Mouse (Mus musculus): ENCODE measurements at regions not wholly inside any gene's neighbourhood (a gene's known extent, or its start where the extent isn't known, plus 50 kb on each side); places are given as distances from the start of the nearest gene placed in this dataset.
A peak's percentile ranks its signal among the peaks of the same experiment; 100 is the strongest.

GRCm38 (mm10) chr12:77085894-77086293 is 123.9 kb upstream of the Max start:
- 80% methylated on average over 5 of the region's 5 CpGs for WGBS
- TF ChIP-seq CTCF (IDR thresholded peaks at IDR 0.05; ENCODE audit: extremely low read depth, insufficient read depth, insufficient read length, insufficient replicate concordance) (no peak), POLR2A (IDR thresholded peaks at IDR 0.05; ENCODE audit: low read depth, low read length) (no peak)
- no peak for DNase-seq (ENCODE audit: low read depth in 1 of 2, low spot score in 2 of 2)
- no peaks in the 10 kb centered on the region for H3K4me1 ChIP-seq (ENCODE audit: control insufficient read depth, insufficient read depth, insufficient read length)
- no peak overlapping the region for H3K4me3 ChIP-seq (ENCODE audit: extremely low read depth, insufficient read depth, insufficient read length)
- no peaks in the 10 kb centered on the region for H3K27me3 ChIP-seq (ENCODE audit: control insufficient read depth, insufficient read depth, low read length)
- H3K27ac ChIP-seq (ENCODE audit: insufficient read depth, low read length), result no peak overlapping the region
- no peaks in the 10 kb centered on the region for H3K36me3 ChIP-seq (ENCODE audit: control insufficient read depth, insufficient read depth, low read length)

GRCm38 (mm10) chr12:77085244-77085643 is 123.2 kb upstream of the Max start:
- 39% methylated on average over 7 of the region's 7 CpGs for WGBS
- no peaks in the 10 kb centered on the region for H3K4me1 ChIP-seq (ENCODE audit: control insufficient read depth, insufficient read depth, insufficient read length)
- DNase-seq (ENCODE audit: low read depth in 1 of 2, low spot score in 2 of 2), result peak in 1 of 2 experiments; percentile 27
- H3K27me3 ChIP-seq (ENCODE audit: control insufficient read depth, insufficient read depth, low read length), result no peaks in the 10 kb centered on the region
- H3K27ac ChIP-seq (ENCODE audit: insufficient read depth, low read length), result no peak overlapping the region
- TF ChIP-seq CTCF (IDR thresholded peaks at IDR 0.05; ENCODE audit: extremely low read depth, insufficient read depth, insufficient read length, insufficient replicate concordance) (no peak), POLR2A (IDR thresholded peaks at IDR 0.05; ENCODE audit: low read depth, low read length) (no peak)
- H3K4me3 ChIP-seq (ENCODE audit: extremely low read depth, insufficient read depth, insufficient read length), result no peak overlapping the region
- no peaks in the 10 kb centered on the region for H3K36me3 ChIP-seq (ENCODE audit: control insufficient read depth, insufficient read depth, low read length)

- TF ChIP-seq CTCF (IDR thresholded peaks at IDR 0.05; ENCODE audit: extremely low read depth, insufficient read depth, insufficient read length, insufficient replicate concordance) (no peak), POLR2A (IDR thresholded peaks at IDR 0.05; ENCODE audit: low read depth, low read length) (no peak)
- Histone ChIP-seq H3K4me3 (ENCODE audit: extremely low read depth, insufficient read depth, insufficient read length) (no peak overlapping the region), H3K27ac (ENCODE audit: insufficient read depth, low read length) (no peak overlapping the region), H3K36me3 (ENCODE audit: control insufficient read depth, insufficient read depth, low read length) (no peaks in the 10 kb centered on the region), H3K27me3 (ENCODE audit: control insufficient read depth, insufficient read depth, low read length) (no peaks in the 10 kb centered on the region), H3K4me1 (ENCODE audit: control insufficient read depth, insufficient read depth, insufficient read length) (no peaks in the 10 kb centered on the region)
- WGBS, result 77% methylated on average over 5 of the region's 5 CpGs
- DNase-seq (ENCODE audit: low read depth in 1 of 2, low spot score in 2 of 2), result no peak
Observed at GRCm38 (mm10) chr12:77084744-77085143, 122.7 kb upstream of the Max start.

GRCm38 (mm10) chr12:77084343-77084742 is 122.3 kb upstream of the Max start:
- DNase-seq (ENCODE audit: low read depth in 1 of 2, low spot score in 2 of 2), result no peak
- WGBS, result 69% methylated on average over 1 of the region's 1 CpGs
- Histone ChIP-seq H3K4me3 (ENCODE audit: extremely low read depth, insufficient read depth, insufficient read length) (no peak overlapping the region), H3K36me3 (ENCODE audit: control insufficient read depth, insufficient read depth, low read length) (no peaks in the 10 kb centered on the region), H3K27ac (ENCODE audit: insufficient read depth, low read length) (no peak overlapping the region), H3K27me3 (ENCODE audit: control insufficient read depth, insufficient read depth, low read length) (no peaks in the 10 kb centered on the region), H3K4me1 (ENCODE audit: control insufficient read depth, insufficient read depth, insufficient read length) (no peaks in the 10 kb centered on the region)
- no peak for TF ChIP-seq CTCF (IDR thresholded peaks at IDR 0.05; ENCODE audit: extremely low read depth, insufficient read depth, insufficient read length, insufficient replicate concordance)

- WGBS, result 60% methylated on average over 6 of the region's 6 CpGs
- no peaks in the 10 kb centered on the region for H3K36me3 ChIP-seq (ENCODE audit: control insufficient read depth, insufficient read depth, low read length)
- TF ChIP-seq CTCF (IDR thresholded peaks at IDR 0.05; ENCODE audit: extremely low read depth, insufficient read depth, insufficient read length, insufficient replicate concordance), result no peak
Observed at GRCm38 (mm10) chr12:77083760-77084159, 121.8 kb upstream of the Max start.

GRCm38 (mm10) chr12:77081774-77082173 is 119.8 kb upstream of the Max start:
- H3K27me3 ChIP-seq (ENCODE audit: control insufficient read depth, insufficient read depth, low read length), result no peaks in the 10 kb centered on the region
- WGBS, result 85% methylated on average over 2 of the region's 2 CpGs
- H3K27ac ChIP-seq (ENCODE audit: insufficient read depth, low read length), result no peak overlapping the region
- H3K4me3 ChIP-seq (ENCODE audit: extremely low read depth, insufficient read depth, insufficient read length), result no peak overlapping the region
- H3K36me3 ChIP-seq (ENCODE audit: control insufficient read depth, insufficient read depth, low read length), result no peaks in the 10 kb centered on the region
- DNase-seq (ENCODE audit: low read depth in 1 of 2, low spot score in 2 of 2), result no peak
- no peaks in the 10 kb centered on the region for H3K4me1 ChIP-seq (ENCODE audit: control insufficient read depth, insufficient read depth, insufficient read length)
- TF ChIP-seq CTCF (IDR thresholded peaks at IDR 0.05; ENCODE audit: extremely low read depth, insufficient read depth, insufficient read length, insufficient replicate concordance) (no peak), POLR2A (IDR thresholded peaks at IDR 0.05; ENCODE audit: low read depth, low read length) (no peak)

More at GRCm38 (mm10) chr12:77083760-77084159, 121.8 kb upstream of the Max start:
- no peak for DNase-seq (ENCODE audit: low read depth in 1 of 2, low spot score in 2 of 2)
- Histone ChIP-seq H3K27me3 (ENCODE audit: control insufficient read depth, insufficient read depth, low read length) (no peaks in the 10 kb centered on the region), H3K4me3 (ENCODE audit: extremely low read depth, insufficient read depth, insufficient read length) (no peak overlapping the region), H3K4me1 (ENCODE audit: control insufficient read depth, insufficient read depth, insufficient read length) (no peaks in the 10 kb centered on the region), H3K27ac (ENCODE audit: insufficient read depth, low read length) (no peak overlapping the region)

- DNase-seq (ENCODE audit: low read depth in 1 of 2, low spot score in 2 of 2), result no peak
- TF ChIP-seq POLR2A (IDR thresholded peaks at IDR 0.05; ENCODE audit: low read depth, low read length) (no peak), CTCF (IDR thresholded peaks at IDR 0.05; ENCODE audit: extremely low read depth, insufficient read depth, insufficient read length, insufficient replicate concordance) (no peak)
- WGBS, result 72% methylated on average over 3 of the region's 3 CpGs
- Histone ChIP-seq H3K27me3 (ENCODE audit: control insufficient read depth, insufficient read depth, low read length) (no peaks in the 10 kb centered on the region), H3K4me3 (ENCODE audit: extremely low read depth, insufficient read depth, insufficient read length) (no peak overlapping the region), H3K4me1 (ENCODE audit: control insufficient read depth, insufficient read depth, insufficient read length) (no peaks in the 10 kb centered on the region), H3K36me3 (ENCODE audit: control insufficient read depth, insufficient read depth, low read length) (no peaks in the 10 kb centered on the region), H3K27ac (ENCODE audit: insufficient read depth, low read length) (no peak overlapping the region)
Observed at GRCm38 (mm10) chr12:77079481-77079880, 117.5 kb upstream of the Max start.
